Mouse (Mus musculus): ENCODE results near the gene Sag.

GRCm38 (mm10) chr1:87786251-87786650 is 17.2 kb upstream of the Sag start:
- no peak for TF ChIP-seq CTCF (conservative IDR thresholded peaks at IDR 0.05; ENCODE audit: low read length)
- TF ChIP-seq NANOG (IDR thresholded peaks at IDR 0.05; ENCODE audit: borderline replicate concordance, low read length), result no peak

All from E14TG2a.4 (cell line).